Mouse (Mus musculus): ENCODE data around the gene Samd4b.
"Not testable (repeated sequence)": the region's sequence is repeated elsewhere in the genome, so short reads cannot be mapped to it uniquely, and the experiment has no call there.

Samd4b gene

DNA sequence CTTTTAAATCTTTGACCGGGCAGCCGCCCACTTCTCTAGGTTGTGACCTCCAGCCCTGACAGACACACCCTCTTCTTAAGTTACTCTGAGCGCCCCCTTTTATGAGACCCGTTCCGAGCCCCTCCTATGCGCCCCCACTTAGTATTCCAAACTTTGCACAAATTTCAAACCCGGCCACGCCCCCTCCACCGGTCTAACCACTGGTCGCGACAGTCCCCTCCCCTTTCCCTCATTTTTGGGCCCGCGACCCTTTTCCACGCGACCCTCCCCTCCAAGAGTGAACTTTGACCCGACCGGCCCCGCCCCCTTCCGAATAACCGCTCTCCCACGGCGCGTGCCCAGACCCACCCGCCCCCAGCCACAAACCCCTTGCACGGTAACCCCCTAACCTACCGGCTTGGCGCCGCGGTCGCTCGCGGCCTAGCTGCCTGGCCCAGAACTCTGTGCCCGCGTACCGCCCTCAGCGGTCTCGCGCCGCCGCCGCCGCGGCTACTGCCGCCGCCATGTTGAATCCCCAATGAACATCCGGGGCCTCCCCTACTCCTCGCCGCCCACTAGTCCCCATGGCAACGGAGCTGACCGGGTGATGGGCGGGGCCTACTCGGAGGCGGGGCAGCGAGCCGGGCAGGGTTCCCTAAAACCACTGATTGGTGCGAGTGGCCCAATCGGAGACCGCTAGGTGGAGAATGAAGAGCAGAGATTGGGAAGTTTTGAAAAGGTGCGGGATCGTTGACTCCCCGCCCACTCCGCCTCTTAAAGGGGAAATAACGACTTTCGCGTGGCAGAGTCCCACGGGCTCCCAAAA, at the start of gene Samd4b, which contains the start of gene Pak4:
Gene Samd4b, minus strand, starts transcription at position 503 of the 805 bp plus-strand sequence.
Gene Pak4, minus strand, starts transcription at position 544 of the 805 bp plus-strand sequence.
- DNase-seq = peak; percentile 99 to 100

DNA sequence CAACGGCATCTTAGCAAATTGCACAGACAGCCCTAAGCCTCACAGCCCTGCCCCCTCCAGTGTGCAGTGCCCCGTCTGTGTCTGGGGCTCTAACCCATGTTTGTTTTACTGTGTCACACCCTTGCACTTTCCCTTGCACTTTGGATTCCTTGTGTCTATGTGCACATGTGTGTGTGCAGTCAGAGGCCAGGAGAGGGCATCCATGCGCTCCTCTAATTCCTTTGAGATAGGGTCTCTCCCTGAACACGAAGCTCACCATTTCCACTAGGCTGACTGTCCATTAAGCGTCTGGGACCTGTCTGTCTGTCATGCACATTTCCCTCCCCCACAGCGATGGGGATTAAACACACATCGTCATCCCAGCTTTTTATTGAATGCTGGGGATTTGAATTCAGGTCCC, 49.1 kb upstream of the Samd4b start:
- no peak for DNase-seq

DNA sequence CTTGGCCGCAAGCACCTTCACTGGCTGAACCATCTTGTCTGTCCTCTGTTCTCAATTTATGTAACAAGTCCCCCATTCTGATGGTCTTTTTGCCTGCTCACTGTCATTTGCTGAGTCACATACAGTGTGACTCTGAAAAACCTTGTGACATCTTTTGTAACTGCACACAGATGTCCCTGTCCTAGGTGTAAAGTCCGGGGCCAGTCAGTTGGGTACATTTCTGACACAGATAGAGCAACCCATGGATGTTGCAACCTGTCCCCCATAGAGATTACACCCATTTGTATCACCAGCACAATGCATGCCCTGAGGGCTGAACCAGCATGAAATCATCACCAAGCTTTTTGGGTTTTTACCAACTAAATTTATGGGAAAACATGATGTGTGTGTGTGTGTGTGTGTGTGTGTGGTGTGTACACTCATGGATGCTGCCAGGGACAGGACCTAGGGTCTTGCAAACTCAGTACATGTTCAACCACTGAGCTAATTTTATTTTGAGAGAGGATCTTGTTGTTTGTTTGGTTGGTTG, 48.1 kb upstream of the Samd4b start:
- no peak for DNase-seq

DNA sequence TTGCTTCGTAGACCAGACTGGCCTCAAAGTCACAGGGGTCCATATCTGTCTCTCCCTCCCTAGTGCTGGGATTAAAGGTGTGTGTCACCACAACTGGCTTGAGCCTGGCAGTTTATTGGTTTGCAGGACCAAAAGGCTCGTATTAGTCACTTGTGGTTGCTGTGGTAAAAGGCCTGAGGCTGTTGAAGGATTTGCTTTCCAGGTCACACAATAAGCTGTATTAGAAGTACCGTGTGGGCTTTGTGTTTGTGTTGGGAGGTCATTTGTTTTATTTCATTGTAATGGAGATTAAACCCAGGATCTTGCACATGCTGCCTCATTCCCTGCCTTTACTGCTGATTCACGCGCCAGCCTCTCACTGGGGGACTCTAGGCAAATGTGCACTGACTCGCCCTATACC, 47.4 kb upstream of the Samd4b start:
- no peak for DNase-seq

DNA sequence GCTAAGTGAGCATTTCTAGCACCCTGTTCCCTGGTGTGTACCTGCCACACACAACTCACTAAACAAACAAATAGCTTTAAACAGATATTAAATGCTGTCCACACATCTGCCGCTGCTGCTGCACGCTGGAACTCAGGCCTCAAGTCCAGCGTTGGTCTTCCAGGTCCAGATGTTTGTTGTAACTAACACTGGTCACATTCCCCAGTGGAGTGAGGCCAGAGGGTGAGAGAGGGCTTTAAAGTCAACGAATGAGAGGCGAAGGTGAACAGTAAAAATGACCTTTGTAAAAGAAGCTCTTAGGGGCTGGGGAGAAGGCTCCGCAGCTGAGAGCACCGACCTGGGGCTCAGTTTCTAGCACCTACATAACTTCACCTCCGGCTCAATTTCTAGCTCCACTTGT, 43.6 kb upstream of the Samd4b start:
- DNase-seq = peak in 1 of 2 experiments; percentile 24

DNA sequence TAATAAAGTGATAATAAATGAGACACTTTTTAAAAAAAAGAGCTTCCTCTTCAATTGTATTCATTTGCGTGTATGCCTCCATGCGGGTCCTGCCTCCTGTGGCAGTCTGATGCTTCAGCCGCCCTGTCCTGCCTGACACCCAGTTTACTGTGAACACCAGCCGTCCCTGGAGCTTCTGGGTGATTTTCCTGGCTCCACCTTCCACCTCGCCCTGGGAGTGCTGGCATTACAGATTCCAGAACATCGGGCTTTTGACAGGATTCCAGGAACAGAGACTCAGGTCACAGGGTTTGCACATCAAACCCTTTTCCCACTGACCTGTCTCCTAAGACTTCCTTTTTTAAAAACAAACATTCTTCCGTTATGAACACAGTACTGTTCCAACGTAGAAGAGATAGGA, 39.6 kb upstream of the Samd4b start:
- peak in 1 of 2 experiments; percentile 8 for DNase-seq

DNA sequence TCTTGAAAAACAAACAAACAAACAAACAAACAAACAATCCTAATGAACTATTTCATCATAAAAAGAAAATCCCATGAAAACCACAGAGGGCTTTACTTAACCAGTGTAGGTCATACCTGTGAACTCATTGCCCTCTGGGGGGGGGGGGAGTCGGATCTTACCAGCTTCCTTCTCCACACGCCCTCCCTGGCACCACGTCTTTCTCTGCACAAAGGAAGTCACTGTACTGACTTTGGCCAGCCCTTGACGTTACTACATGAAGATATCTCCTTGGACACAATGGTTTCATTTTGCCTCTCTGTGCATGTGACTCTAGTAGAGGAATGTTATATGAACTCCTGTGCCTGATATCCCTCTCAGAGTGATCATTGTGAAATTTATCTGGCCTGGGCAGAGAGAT, 36.2 kb upstream of the Samd4b start:
- no peak for DNase-seq

DNA sequence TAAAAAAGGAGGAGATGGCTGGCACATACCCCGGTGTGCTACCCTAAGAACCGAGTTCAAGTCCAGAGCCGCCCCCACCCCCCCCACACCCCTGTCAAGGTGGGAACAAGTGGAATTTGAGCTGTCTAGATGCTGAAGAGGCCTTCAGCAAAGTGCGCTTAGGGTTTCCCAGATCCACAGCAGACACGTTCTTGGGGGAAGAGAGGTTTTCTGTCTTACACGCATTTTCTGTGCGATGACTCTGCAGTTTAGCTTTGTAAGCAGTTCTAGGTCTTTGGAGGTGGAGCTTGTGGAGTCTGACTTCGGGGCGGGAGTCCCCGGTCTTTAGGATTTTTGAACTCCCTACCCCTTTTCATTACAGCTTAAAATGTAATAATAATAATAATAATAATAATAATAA, 33.1 kb upstream of the Samd4b start, which contains the start of gene Acp7:
Gene Acp7, minus strand, starts transcription at position 260 of the 400 bp plus-strand sequence.
- DNase-seq = no peak

DNA sequence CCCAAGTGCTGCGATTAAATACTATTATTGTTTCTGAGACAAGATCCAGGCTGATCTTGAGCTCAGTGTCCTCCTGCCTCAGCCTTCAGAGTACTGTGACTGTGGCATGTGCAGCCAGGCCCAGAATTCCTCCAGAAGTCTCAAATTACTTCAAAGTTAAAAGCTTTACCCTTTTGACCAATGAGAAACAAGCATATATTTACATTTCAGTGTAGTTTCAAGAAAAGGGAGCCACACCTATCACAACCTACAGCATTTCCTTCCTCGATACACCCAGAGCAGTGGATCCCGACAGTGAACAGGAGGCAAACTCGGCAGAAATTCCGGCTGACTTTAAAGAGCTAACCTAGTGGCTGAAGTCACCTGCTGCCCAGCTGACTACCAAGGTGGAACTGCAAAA, 26.8 kb upstream of the Samd4b start:
- DNase-seq = no peak

DNA sequence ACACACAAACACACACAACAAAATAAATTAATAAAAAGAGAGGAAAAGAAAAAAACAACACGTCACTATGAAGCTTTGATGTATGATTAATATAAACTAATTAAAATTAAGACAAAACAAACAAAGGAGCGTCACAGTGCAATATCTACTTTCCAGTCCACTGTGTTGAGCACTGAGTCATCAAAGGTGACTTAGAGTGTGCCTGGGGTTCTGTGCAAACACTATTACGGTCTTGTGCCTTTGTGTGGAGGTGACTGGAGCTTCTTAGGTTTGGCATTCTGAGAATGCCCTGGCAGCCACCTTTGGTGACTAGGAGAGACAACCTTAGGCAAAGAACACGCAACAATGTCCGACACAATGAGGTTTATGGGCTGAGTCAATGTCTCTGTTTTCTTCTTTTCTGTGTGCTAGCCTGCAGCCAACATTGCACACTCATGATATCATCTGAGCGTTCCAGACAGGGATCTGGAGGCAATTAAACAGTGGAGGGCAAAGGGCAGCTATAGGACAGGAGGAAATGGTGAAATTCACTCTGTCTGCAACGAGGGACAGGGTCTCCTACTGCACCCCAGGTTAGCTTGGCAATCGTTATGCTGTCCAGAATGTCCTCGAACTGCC, 21.3 kb upstream of the Samd4b start:
- DNase-seq = no peak

DNA sequence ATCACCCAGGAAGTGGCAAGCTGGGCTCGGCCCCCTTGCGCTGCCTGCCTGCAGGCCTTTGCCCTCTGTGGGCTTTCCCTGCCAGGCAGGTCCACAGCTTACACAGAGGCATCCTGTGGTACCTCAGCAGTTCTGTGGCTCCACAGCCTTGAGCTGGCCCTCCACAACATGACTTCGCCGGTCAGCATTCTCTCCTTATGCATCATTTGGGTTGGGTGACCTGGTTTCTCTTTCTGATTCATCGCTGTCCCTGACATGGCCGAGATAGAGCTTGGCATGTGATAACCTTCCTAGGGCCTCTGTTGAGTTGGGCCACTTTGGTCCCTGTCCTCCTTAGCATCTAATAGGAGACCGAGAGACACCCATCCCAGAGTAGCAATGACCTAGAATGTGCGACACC, 8.0 kb upstream of the Samd4b start:
- DNase-seq = no peak

DNA sequence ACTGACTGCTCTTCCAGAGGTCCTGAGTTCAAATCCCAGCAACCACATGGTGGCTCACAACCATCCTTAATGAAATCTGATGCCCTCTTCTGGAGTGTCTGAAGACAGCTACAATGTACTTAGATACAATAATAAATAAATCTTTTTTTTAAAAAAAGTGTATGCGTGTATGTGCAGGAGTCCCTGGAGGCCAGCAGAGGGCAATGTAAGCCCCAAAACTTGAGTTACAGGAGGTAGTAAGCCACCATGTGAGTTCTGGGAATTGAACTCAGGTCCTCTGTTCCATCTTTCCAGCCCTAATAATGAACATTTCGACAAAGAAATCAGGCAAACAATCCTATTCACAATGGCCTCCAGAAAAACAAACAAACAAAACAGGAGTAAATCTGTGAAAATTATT, 5.8 kb upstream of the Samd4b start:
- not testable (repeated sequence) for DNase-seq

DNA sequence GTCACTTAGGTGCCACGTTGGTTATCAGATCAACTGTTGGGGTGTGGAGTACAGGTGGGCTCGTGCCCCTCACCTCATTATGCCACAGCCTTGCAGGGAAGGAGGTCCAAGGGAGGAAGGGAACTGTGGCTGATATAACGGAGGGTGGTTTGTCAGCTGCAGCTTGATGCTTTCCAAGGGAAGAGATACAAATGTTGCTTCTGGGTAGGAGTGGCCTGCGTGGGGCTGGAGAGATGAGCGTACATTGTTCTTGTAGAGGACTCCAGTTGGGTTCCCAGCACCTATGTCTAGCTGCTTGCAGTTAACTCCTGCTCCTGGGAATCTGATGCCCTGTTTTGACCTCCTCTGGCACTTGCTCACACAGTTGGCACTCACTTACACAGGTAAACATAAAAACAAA, 5.2 kb upstream of the Samd4b start:
- DNase-seq = no peak

DNA sequence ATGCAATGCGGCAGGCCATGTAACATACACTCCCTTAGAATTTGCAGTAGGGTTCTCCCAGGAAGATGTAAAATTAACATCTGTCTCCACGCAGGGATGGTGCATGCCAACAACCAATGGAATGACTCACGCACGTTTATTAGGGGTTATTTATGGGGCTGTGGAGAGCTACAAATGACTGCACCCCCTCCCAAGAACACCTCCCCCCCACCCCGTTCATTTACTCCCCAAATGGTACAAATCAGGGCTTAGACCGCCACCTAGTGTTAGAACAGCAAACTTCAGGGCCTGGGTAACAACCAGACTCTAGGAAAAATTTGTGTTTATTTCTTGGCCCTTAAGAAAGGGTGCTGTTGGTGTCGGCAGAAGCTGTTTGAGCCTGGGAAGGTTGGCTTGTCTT, 3.7 kb upstream of the Samd4b start:
- no peak for DNase-seq

DNA sequence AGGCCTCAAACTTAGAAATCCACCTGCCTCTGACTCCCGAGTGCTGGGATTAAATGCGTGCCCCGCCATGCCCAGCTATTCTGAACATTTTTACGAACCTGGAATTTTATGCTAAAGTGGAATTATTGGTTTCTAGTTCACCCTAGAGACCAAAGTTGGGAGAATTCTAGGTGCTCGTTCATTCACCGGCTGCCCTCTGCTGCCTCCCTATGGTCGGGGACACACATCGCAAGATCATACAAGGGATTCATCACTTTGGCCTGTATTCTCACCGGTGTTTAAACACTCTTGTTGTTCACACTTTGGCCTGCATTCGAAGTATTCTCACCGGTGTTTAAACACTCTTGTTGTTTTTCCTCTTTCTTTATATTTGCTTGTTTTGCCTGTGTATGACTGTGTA, 3.1 kb upstream of the Samd4b start:
- DNase-seq = peak; percentile 72 to 75

DNA sequence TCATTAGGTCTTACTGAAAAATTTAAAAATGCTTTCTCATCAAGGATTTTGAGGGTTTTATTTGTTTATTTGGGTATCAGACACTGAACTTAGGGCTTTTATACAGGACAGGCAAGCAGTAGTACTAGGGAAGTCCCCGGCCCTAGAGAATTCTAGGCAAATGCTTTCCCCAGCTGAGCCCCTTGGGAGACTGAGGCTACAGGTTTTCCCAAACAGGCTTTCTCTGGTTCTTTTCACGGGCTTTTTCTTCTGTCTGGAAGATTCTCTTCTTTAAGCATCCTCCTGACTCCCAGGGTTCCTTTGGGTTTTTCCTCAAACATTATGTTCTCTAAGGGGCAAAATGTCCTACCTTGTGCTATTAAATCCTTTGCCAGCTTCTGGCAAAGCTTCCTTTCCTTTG, 1.0 kb upstream of the Samd4b start:
- no peak for DNase-seq

DNA sequence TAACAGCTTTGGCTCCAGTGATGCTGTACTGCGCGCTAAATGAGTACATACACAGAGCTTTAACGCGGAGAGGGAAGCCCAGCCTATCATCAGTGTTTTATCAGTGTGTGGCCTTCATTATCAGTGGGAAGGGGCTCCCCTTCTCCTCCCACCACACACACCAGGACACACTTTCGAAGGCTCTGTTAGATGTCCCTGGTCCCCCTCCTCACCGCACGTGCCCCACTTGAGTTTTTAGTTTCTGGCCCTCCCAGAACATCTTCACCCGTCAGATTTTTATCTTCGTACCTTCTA, 720 bp downstream of the Samd4b start:
- no peak for DNase-seq

DNA sequence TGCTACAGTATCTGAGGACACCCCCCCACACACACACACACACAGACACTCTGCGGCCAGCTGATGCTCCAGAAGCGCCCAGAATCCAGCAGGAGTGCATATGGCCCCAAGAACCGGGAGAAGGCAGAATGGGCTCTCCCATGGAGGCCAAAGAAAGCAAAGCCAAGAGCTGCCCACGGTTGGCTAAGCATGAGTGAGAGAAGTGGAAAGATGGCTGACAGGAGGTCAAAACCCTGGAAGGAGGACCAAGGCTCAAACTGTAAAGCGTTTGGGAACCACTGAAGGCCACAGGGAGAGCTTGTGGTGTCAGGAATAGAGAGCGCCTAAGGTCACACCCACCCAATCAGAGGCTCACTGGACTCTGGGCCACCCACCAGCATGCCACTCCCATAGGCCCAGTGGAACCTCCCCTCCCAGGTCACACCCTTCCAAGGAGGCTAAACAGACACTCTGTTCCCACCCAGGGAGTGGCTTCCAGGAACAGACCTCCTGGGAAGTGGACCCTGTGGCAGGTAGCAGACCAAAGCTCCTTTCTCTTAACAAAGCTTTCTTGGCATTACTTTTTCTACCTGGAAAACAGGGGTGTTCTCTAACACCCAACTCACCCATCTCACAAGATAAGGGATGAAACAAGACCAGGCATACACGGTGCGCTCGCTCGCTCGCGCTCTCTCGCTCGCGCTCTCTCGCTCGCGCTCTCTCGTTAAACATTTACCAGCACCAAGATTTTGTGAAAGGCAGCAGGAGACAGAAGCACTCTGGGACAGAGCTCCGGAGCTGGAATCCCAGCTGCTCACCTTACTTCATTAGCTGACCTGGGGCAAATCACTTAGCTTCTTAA, 1.3 kb downstream of the Samd4b start:
- DNase-seq = peak; percentile 88 to 94

DNA sequence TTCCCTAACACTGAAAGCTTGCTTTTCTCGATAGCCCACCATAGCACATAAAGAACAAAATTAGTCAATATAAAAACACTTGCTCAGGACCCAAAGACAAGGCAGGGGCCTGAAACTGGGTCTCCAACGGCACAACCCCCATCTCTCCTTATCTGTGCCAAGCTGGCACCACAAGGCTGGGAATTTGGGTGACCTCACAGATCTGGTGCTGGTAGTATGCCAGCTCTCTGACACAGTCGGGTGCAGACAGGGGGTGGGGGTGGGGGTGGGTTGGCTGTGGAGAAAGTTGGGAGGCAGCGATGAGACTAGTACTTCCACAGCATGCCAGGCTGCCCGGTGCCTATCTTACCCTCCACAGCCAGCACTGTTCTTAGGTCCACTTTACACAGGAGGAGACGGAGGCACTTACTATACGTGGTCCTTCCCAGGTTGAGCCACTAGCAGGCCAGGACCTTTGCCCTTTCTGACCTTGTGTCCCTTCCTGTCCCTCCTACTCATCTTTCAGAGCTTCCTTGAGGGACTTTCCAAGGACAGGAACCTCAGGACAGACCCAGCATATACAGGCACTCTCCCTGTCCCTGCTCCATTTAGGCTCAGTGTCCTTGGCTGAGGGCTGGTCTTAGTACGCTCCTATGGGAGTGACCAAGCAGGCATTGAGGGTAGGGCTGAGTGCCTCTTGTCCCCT, 2.1 kb downstream of the Samd4b start:
- no peak for DNase-seq

DNA sequence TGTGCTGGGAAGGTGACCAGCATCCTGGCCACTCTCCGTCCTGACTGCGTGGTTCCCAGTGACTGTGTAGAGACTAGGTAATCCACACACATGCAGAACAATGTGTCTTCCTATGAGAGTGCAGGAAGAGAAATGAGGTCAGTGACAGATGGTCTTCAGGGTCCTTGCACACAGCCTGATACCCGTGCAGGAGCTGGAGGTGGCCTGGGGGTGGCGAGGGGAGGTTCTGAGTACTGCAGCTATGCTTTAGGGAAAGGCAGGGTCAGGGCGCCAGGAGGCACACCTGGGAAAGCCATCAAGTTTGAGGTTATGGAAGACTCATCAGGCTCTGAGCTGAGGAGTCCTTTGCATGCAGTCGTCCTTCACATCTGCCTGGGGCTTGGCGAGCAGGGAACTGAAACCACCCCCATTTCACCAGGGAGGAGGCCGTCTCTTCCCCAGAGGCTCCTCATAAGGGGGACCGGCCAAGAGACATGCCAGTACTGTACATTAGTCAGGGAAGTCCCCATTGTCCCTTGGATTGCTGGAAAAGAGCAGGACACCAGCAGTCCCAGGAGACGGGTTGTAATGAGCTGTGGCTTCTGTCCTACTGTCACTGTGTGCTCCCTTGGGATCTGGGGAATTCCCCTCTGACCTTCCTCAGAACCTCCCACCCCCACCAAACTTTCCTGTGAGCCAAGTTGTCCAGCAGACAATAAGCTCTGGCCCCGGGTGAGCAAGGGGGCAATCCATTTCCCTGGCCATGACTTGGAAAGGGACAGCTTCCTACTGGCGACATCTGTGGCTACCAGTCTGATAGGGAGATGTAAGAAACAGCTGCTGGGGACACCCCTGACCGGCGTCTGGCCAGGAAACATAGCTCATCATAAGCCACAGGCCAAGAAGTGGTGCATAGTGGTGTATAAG, 4.5 kb downstream of the Samd4b start:
- DNase-seq = peak; percentile 27 to 40

DNA sequence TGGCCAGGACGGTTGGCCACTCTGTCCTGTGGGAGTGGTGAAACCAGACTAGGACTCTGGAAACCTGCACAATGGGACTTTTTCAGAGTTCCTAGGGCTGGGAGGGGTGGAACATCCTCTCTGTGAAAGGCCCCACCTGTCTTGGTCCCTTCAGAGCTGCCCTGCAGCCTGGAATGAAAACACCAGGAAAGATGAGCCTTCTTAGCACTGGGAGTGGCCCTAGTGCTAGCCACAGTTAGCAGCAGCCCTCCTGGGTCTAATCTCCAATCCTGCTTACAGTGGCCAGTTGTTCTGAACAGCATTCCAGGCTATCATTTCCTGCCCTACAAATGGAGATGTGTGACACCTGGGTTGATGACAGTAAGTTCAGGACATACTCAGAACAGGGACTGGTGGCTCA, 6.1 kb downstream of the Samd4b start:
- no peak for DNase-seq

DNA sequence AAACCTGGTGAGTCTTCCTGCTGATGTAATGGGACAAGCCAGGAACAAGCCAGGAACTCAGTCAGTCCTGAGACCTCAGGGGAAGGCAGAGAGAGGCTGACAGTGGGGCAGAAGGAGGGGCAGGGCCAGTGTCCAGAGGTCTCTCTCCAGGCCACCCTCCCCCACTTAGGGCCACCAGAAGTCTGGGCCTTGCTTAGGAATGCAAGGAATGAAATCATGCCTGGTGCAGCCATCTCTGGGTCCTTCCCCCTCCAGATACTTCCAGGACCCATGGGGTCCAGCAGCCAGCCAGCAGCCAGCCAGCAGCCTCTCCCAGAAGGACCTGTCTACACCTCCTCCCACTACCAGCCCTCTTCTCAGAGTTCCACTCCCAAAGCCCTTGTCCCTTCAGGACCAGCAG, 10.3 kb downstream of the Samd4b start:
- DNase-seq = peak in 1 of 2 experiments; percentile 39

Measured in lung, adult 18-20 months (tissue).